Comparison of ENCODE assay signal across 9 mouse cellular contexts in the genomic region with DNA sequence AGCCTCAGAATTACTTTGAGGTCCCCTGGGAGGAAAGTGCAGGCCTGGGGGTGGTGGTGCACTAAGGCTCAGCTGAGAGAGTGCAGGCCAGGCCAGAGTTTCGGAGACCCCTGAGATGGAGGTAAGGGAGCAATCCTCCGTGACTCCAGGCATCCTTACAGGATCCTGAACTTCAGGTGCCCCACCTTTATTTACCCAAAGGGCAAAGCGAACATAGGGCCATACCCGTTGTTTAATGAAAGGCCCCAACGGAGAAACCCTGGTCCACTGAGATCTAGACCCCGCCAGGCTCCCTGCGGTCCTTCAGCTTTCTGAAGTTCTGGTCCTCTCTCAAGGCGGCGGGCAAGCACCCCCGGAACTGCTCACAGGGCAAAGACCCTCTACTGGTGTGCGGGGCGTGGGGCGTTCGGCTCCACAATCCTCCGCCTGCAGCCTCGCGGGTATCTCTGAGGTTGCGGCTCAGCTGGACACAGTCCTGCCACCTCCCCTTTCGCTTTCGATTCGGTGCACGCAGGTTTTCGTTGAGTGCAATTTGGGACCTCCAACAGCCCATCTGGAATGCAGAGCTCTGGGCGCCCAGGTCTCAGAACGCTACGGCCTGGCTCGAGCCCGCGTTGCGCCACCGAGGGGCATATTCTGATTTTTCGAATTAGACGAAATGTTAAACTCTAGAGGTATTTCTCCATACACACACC. TPM values are rescaled to one million over a fixed set of nuclear protein-coding genes. Genes with fewer than 3 reads are reported as not detected.
DNase-seq lines count a peak whose midpoint lies in the region; ATAC-seq lines count a peak whose summit lies in the region.
"Had no signal": no experiment of that assay in that cellular context is flagged by ENCODE, and none has a peak within 500 bp of the region (broad histone marks: within the 10 kb centered on the region; RNA-seq: fewer than 3 reads in every experiment).

No protein-coding gene starts in this region.

- no peak overlapping the region for H3K9ac ChIP-seq in limb, embryonic 15.5 days

- H3K27me3 ChIP-seq in limb, embryonic 15.5 days, result peaks cover 94% of the 10 kb centered on the region

- H3K4me1 ChIP-seq in limb, embryonic 15.5 days, result peaks cover 37% of the 10 kb centered on the region

- ATAC-seq in common myeloid progenitor, adult 5-6 weeks (replicated peaks; ENCODE audit: low read depth, poor library complexity, severe bottlenecking), result peak; percentile 41; the same call in 1 of the 2 replicates
- ATAC-seq in limb, embryonic 15.5 days (ENCODE audit: insufficient number of reproducible peaks, low FRiP score, low TSS enrichment, low read depth), result no peak

- H3K9me3 ChIP-seq in limb, embryonic 15.5 days, result no peaks in the 10 kb centered on the region

- H3K4me2 ChIP-seq in limb, embryonic 15.5 days, result peak overlapping the region; percentile 34; the same call in 1 of the 2 replicates

- intact Hi-C loops in heart, postnatal 36 days (cut with DNase I), result no loop called here

- DNase-seq in CD4-positive helper T cell, adult 2 months (ENCODE audit: low read depth, low spot score), result peak; percentile 16
- peak; percentile 38 to 55 for DNase-seq in heart, postnatal 36 days
- peak; percentile 4 to 28 for DNase-seq in natural killer cell, adult 2 months (ENCODE audit: low spot score in 2 of 2)
- no peak for DNase-seq in cerebellum, adult 11-12 months
- no peak for DNase-seq in cerebellum, postnatal 25 days
- no peak for DNase-seq in gastrocnemius, postnatal 10 days

- peak overlapping the region; percentile 25 for H3K4me3 ChIP-seq in limb, embryonic 15.5 days

- H3K36me3 ChIP-seq in limb, embryonic 15.5 days, result no peaks in the 10 kb centered on the region

- no peak overlapping the region for H3K27ac ChIP-seq in limb, embryonic 15.5 days
- H3K27ac ChIP-seq: macrophage had no signal

- 23% methylated on average over 33 of the region's 33 CpGs for WGBS in limb, embryonic 15.5 days

RNA-seq across cellular contexts. Expression of a gene that starts 3.6 kb away (rescaled TPM):
- total RNA-seq in common myeloid progenitor, adult 5-6 weeks (2017), result not detected in 2 replicates
- total RNA-seq in heart, postnatal 36 days (2021), result under 1 TPM; 0.19 to 0.22 TPM
- polyA plus RNA-seq in limb, embryonic 15.5 days (2015; fragmentation: Nextera tagmentation; extraction: Ambion mirVana), result 2.1 and 2.4 TPM in 2 replicates
- total RNA-seq in gastrocnemius, postnatal 10 days (2021), result under 1 TPM; 0.78 to 0.81 TPM
- polyA plus RNA-seq: macrophage had no signal

Comparison
In these comparisons a context has a peak if more than half of its experiments do, and no peak if none do; other contexts are left out.
1. DNase-seq: peak in CD4-positive helper T cell, adult 2 months (single experiment), heart, postnatal 36 days (2 of 2) and natural killer cell, adult 2 months (2 of 2); none in cerebellum, adult 11-12 months (single experiment), cerebellum, postnatal 25 days (0 of 2) and gastrocnemius, postnatal 10 days (single experiment).